Mouse (Mus musculus): ENCODE data around the gene Eif2ak2. TPM values are rescaled to one million over a fixed set of nuclear protein-coding genes. Genes with fewer than 3 reads are reported as not detected.

Eif2ak2 gene
- total RNA-seq, 2 experiments from 2014 or later: 18.8 to 20.7 TPM

DNA sequence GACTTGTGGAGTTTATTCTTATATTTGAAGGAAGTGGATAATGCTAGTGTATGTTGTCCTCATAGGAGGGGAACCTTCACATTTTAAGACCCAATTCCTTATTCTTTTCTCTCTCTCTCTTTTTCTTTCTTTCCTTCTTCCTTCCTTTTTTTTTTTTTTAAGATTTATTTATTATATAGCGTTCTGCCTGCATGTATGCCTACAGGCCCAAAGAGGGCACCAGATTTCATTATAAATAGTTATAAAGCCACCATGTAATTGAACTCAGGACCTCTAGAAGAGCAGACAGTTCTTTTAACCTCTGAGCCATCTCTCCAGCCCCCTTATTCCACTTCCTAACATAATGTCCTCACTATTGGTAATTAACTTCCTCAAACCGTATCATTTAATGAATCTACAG is 46.3 kb downstream of the Eif2ak2 start:
- DNase-seq (ENCODE audit: low spot score in 2 of 2): no peak

DNA sequence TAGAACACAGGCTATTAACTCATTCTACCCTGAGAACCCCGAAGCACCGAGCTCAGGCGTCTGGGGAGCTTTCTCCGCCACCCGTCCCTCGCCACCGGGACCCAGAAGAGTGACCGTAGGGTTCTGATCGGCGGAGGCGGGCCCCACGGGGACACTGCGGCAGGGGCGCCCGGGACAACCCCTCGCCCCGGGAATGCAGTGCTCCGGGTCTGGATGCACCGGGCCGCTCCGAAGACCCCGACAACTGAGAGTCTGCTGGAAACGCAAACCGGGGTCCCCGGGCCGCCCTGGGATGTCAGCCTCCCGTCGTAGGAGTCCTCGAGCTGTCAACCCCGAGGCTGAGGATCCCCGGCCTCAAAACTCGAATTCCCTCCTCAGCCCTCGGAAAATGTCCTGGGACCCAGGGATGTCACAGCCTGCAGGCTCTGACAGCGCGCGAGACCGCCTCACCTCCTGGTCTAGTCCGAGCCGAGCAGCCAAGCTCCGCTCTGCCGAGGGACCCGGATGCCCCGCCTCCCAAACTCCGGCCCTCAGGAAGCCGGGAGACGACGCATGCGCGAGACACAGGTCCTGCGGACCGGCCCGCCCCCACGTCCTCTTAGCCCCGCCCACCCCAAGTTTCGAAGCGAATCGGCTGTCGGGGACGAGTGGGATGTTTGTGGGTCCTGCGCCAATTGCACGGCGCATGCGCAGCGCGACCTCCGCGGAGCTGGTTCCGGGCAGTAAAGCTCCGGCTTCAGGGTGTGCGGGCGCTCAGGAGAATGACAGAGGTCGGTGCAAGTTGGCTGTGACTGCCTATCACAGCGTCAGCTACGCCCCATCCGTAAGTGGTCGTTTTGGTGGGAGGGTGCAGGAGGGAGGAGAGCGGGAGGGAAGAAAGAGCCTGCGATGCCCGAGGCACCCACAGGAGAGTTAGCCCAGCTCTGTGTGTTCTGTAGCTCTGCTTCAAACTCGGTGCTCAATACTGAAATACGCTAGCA is 47.2 kb downstream of the Eif2ak2 start, which contains the start of the genes Heatr5b and Gpatch11:
TSS of gene Heatr5b (minus strand) at position 509 of the 980 bp plus-strand sequence.
TSS of gene Gpatch11 (plus strand) at position 712 of the 980 bp plus-strand sequence.
- DNase-seq (ENCODE audit: low spot score in 2 of 2): peak; percentile 97

DNA sequence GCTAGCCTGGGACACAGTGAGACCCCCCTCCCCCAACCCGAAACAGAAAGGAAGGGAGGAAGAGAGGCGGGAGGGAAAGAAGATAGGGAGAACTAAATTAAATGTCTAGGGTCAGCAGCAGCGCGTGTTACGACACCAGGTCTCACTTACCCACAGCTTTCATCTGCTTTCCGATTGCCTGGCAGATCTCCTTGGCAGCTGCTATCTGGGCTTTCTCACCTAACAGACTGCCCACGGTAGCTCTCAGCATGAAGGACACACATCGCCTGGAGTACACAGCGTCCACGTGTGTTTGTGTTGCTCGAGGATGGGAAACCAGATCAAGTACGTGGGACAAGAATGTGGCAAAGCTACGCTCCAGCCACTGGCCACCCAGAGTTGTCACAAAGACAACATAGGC is 58.0 kb downstream of the Eif2ak2 start:
- DNase-seq (ENCODE audit: low spot score in 2 of 2): no peak

DNA sequence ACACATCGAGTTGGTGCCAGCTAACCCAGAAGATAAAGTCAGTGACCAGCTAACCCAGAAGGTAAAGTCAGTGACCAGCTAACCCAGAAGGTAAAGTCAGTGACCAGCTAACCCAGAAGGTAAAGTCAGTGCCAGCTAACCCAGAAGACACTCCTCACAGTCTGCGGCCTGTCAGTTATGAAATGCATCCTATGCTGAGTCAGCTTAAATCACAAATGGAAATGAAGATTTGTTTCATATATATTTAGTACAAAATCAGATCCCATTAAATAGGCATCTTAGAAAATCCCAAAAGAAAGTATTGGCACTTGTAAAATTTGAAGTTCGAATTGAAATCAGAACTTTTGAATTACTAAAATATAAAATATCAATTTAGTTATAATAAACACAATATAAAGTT is 72.8 kb downstream of the Eif2ak2 start:
- no peak for DNase-seq (ENCODE audit: low spot score in 2 of 2)

DNA sequence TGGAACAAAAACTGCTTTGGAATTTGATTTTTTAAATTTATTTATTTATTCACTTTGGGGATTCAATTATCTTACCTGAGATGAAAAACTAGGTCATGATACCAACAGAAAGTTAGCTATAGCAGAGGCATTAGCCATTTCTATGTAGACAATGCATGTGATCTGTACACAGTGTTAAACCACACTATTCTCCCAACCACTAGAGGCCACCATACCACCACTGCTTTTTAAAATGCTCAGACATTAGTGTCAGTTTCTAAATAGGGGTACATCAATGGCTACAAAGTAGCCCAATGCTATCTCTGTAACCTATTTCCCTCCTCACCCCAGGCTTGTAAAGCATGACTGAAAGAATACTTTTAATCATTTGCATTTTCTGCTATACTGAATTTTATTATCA is 73.4 kb downstream of the Eif2ak2 start:
- no peak for DNase-seq (ENCODE audit: low spot score in 2 of 2)

Other genes with a start within 250 kb of the Eif2ak2 start
- 10 to 100 TPM; 18.1 to 20.3 TPM for gene Strn, start 145.4 kb downstream of the Eif2ak2 start, total RNA-seq (2021)
- gene Heatr5b, start 47.2 kb downstream of the Eif2ak2 start, total RNA-seq (2021): 10 to 100 TPM; 32.9 to 35.3 TPM
- gene Gpatch11, start 47.0 kb downstream of the Eif2ak2 start, total RNA-seq (2021): 10 to 100 TPM; 22.6 to 26.7 TPM
- not detected for gene Sult6b1, start 24.4 kb upstream of the Eif2ak2 start, total RNA-seq (2021)
- gene Cebpzos, start 33.9 kb upstream of the Eif2ak2 start, total RNA-seq (2021): 10 to 100 TPM; 34.0 to 38.2 TPM
- 10 to 100 TPM; 46.4 to 50.8 TPM for gene Cebpz, start 54.5 kb upstream of the Eif2ak2 start, total RNA-seq (2021)
- gene Ndufaf7, start 54.6 kb upstream of the Eif2ak2 start, total RNA-seq (2021): 10 to 100 TPM; 43.9 to 47.8 TPM
- gene Prkd3, start 138.2 kb upstream of the Eif2ak2 start, total RNA-seq (2021): 10 to 100 TPM; 18.5 to 21.8 TPM
- 1 to 10 TPM; 7.3 to 8.1 TPM for gene Qpct, start 169.3 kb upstream of the Eif2ak2 start, total RNA-seq (2021)